Mouse (Mus musculus) CD8-positive naive resting alpha-beta T cell, adult 2 months (primary cell): Measurements from ENCODE around the gene Olfr52.
"Not testable (repeated sequence)": the region's sequence is repeated elsewhere in the genome, so short reads cannot be mapped to it uniquely, and the experiment has no call there.

Experiments used
- DNase-seq, 2 experiments: peaks; one replicate each; pipeline ENCODE4 v3.0.0; 2022; ENCODE audit warnings: low read depth in 2 of 2, low spot score in 2 of 2

The Olfr52 gene

GRCm38 (mm10) chr2:86185583-86185982 is at the start of gene Olfr52:
Gene Olfr52, minus strand, starts transcription at chr2:86185683.
- no peak for DNase-seq

- DNase-seq: no peak
These were observed 45.8 kb upstream of the Olfr52 start, which contains the start of gene Olfr1047 for GRCm38 (mm10) chr2:86231301-86231700. Gene Olfr1047, minus strand, starts transcription at chr2:86231401.

DNA sequence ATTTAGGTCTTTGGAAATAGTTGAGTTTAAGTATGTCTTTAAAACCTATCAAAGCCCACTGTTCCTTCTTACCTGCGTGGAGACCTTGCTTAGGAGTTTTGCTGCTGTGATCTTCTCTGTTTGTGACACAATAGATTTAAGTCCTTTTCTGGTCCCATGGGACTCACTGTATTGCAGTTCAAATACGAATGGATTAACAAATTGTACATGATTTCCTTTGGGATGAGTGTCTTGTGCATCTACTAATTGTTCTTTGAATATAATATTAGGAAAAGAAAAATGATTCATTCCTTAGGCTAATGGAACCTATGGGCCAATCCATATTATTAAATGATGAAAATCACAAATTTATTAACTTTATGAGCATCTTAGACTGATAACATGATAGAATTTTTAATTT is 33.7 kb upstream of the Olfr52 start, which contains the start of gene Olfr1046:
Gene Olfr1046, minus strand, starts transcription at position 101 of the 400 bp plus-strand sequence.
- DNase-seq: no peak

DNA sequence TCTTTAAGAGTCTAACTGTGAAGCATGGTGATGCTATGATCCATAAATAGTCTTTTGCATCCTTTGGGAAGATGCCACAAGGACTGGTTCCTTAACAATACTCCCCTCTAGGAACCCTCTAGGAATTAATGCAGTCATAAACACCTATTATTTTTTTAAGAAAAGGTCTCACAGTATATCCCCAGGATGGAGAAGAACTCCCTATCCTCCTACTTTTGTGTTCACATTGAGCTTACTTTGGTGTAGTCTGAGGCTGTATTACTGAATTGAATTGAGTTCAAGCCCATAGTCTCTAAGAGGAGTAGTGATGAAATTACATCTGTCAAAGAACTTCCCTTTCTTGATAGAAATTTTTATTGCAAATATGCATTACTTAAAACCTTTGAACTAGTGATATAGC is 17.4 kb upstream of the Olfr52 start, which contains the start of gene Olfr1045:
Gene Olfr1045, minus strand, starts transcription at position 101 of the 400 bp plus-strand sequence.
- no peak for DNase-seq

GRCm38 (mm10) chr2:86195863-86196262 is 10.4 kb upstream of the Olfr52 start:
- no peak for DNase-seq

- DNase-seq: no peak
These were observed 5.5 kb downstream of the Olfr52 start for GRCm38 (mm10) chr2:86179950-86180349.

DNA sequence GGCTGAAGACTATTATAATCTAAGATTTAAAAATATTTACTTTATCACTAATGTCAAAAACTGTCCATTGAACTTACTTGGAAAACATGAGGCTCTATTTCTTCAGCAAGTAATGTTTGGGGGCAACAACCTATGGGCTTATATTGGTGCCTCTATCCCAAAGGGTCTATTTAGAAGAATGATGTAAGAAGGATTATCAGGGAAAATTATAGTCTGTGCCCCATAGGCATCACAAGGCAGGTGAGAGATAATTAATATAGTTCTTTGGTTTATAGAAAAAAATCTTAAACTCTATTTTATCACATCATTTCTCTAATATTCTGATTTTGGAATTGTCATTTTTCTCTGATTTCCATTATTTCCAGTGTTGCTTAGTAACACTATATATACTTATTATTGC is 7.8 kb downstream of the Olfr52 start, which contains the start of gene Olfr1044:
Gene Olfr1044, minus strand, starts transcription at position 101 of the 400 bp plus-strand sequence.
- DNase-seq: no peak

- not testable (repeated sequence) for DNase-seq
These were observed 10.1 kb downstream of the Olfr52 start for GRCm38 (mm10) chr2:86175422-86175821.

DNA sequence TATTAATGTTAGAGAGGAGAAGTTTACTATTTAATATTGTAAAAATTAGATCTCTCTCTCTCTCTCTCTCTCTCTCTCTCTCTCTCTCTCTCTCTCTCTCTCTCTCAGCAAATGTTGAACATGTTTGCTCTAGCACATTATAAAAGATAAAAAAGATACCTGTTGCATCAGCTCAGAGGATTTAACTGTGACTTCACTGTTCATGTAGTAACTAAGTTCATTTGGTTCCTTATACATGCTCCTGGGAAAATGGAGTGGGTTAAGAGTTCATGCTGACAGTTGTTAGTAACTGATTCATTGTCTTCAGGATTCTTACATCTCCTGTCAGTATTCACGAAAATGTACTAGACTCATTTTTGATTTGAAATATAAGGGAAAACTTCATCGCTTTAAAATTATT is 18.1 kb downstream of the Olfr52 start, which contains the start of gene Olfr1043:
Gene Olfr1043, minus strand, starts transcription at position 101 of the 400 bp plus-strand sequence.
- DNase-seq: no peak

GRCm38 (mm10) chr2:86161738-86162137 is 23.7 kb downstream of the Olfr52 start, which contains the start of gene Olfr1042:
Gene Olfr1042, minus strand, starts transcription at chr2:86161838.
- no peak for DNase-seq

- no peak for DNase-seq
These were observed 38.9 kb downstream of the Olfr52 start, which contains the start of gene Olfr1040 for GRCm38 (mm10) chr2:86146632-86147031. Gene Olfr1040, minus strand, starts transcription at chr2:86146732.

DNA sequence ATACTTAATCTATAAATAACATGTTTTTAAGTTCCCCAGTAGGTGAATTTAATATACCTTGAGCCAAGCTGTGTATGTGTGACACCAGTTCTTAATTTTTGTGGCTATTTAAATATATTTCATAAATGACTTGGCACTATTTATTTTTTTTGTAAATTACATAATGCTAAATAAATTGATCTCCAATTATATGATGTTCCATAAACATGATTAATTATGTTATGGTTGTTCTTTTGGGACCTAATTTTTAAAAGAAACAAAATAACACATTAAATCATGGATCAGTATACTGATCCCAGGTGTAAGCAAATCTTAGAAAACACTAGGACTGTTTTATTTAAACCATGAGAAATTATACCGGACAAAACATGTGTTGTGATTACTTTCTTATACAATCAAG is 49.7 kb downstream of the Olfr52 start, which contains the start of gene Olfr1039:
Gene Olfr1039, minus strand, starts transcription at position 101 of the 400 bp plus-strand sequence.
- no peak for DNase-seq
